Mouse (Mus musculus) testis, adult 10 weeks (tissue): Measurements from ENCODE around the gene Scrn1. TPM values are rescaled to one million over a fixed set of nuclear protein-coding genes. Genes with fewer than 3 reads are reported as not detected.

Experiments used
- polyA plus RNA-seq: library from polyadenylated mRNA; stranded (reverse); fragments of 350-450 nt; fragmentation: Illumina TruSeq; extraction: RNeasy Lipid Tissue Mini Kit (QIAGEN cat#74804); gene quantifications from one replicate; pipeline ENCODE4 v1.2.3, GENCODE M21; 2014; ENCODE audit warnings: low read depth, low replicate concordance

The Scrn1 gene
- 5.1 TPM for polyA plus RNA-seq

DNA sequence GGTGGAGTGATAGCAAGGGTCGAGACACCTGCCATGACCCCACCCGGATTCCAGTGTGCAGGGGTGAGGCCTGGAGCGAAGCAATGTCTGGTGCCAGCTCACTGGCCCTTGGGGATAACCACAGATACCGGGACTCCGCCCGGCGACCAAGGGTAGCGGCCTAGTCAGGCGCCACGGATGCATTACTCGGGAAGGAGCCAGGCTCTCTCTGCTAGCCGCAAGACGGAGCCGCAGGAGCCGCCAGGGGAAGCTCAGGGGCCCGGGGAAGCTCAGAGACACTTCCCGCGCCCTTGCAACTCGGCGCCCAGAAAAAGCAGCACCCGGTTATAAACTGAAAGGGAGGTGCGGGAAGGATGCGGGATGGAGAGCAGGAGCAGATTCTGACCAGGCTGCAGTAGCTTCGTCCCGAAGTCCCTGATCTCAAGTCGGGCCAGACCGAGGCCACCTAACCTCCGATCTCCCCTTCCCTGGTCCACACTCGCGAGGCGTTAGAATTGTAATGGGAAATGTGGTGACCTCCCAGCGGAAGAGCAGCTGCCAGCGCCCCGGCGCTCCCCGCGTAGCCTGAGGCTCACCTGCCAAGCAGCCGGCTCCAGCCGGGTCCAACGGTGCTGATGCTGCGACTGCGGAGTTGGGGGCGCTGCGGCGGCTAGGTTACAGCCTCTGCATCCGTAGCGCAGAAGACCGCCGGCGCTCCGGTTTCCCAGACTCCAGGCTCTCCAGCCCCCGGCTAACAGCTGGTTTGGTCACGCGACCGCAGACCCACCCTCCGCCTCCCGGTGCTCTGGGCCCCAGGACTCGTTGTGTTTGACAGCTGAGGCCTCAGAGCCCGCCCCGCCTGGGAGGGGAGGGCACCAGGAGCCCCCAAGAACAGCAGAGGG, at the start of gene Scrn1:
Scrn1 (minus strand) TSS at position 825 of the 881 bp plus-strand sequence.

GRCm38 (mm10) chr6:54597208-54597607, 30.9 kb upstream of the Scrn1 start, which contains the start of gene Fkbp14:
Gene Fkbp14, minus strand, starts transcription at chr6:54597308.

DNA sequence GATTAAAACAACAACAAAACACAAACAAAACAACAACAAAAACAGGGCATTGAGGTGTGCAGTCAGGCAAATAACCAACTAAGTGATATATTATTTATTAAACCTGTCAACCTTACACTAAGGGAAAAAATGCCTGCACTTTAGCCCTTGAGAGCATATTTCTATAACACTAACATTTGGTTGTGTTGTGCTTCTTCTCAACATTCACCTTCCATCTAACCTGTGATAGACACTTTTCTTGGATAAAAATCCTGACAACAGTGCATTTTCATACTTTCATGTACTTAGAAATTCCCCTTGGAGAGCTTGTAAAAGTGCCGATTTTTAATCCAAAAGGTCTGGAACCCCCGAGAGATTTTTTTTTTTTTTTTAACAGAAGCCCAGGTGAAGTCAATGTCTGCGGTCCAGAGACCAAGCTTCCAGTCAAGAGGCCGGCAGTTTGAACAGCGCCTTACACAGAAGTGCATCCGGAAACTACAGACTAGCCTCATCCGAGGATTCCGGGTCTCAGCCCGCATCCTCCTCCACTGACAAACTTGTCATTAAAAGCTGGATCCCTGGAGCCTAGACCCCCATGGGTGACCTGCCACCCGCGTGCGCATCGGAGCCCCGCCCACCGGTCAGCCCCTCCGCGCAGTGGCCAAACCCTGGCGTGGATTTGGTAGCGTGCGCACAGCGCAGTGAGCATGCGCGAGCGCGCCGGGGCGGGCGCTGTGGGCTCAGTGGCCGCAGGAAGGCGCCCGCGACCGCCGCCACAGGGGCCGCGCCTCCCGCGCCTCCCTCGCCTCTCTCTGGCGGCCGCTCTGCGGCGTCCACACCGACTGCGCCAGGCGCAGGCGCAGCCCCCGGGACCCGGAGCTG, 28.4 kb upstream of the Scrn1 start, which contains the start of gene Plekha8:
Plekha8 (plus strand) TSS at position 643 of the 861 bp plus-strand sequence.

Other genes with a start within 250 kb of the Scrn1 start
- gene Prr15, start 240.7 kb downstream of the Scrn1 start, polyA plus RNA-seq, result 9.2 TPM
- gene Wipf3, start 136.9 kb downstream of the Scrn1 start, polyA plus RNA-seq, result 25.4 TPM
- 40.2 TPM for gene Plekha8, start 28.6 kb upstream of the Scrn1 start, polyA plus RNA-seq
- 28.9 TPM for gene Fkbp14, start 30.8 kb upstream of the Scrn1 start, polyA plus RNA-seq
- gene Mturn, start 115.1 kb upstream of the Scrn1 start, polyA plus RNA-seq, result 7.3 TPM